Mouse (Mus musculus): ENCODE measurements around the gene Slc26a5. TPM values are rescaled to one million over a fixed set of nuclear protein-coding genes. Genes with fewer than 3 reads are reported as not detected.

Slc26a5 gene
- total RNA-seq (2022): not detected

DNA sequence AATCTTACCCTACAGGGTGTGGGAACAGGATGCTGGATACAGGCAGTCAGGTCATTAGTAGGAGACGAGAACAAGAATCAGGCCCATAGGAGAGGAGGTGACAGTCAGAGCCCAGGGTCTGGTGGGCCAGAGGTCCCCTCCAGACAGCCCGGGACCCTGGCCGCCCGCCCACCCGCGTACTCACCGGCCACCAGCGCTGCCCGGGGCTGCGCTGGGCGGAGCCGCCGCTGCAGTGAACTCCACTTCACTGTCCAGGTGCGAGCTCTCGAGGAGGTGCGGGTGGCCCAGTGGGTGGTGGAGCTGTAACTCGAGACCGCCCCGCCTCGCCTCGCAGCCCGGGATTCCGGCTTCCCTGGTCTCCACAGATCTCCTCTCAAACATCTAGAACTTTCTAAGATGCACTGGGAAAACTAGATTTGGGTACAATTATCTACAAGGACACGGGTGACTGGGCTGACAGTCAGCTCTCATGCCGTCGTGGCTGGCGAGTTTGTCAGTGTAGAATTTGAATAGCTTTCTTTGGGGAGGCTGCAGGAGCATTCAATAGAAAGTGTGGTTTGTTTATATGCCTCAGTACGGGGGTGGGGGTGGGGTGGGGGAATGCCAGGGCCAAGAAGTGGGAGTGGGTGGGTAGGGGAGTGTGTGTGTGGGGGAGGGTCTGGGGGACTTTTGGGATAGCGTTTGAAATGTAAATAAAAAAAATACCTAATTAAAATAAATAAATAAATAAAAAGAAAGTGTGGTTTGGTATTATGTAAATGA is at the start of gene Slc26a5:
Gene Slc26a5, minus strand, starts transcription at position 259 of the 762 bp plus-strand sequence.
- no peak for DNase-seq (ENCODE audit: low spot score)

DNA sequence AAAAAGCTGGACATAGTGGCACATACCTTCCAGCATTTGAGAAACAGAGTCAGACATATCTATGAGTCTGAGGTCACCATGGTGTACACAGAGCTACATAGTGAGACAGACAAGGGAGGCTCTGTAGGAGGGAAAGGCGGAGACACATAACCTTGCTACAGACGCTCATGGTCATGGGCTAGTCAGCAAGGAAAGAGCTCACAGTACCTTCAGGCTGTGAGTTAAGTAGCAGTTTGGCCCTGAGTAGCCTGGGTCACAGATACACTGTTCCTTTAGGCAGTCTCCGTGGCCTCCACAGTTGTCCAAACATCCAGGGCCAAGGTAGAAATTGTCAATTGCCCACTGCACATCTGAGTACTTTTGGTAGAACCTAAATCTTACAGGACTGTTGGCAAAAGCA is 49.4 kb upstream of the Slc26a5 start:
- no peak for DNase-seq (ENCODE audit: low spot score)

DNA sequence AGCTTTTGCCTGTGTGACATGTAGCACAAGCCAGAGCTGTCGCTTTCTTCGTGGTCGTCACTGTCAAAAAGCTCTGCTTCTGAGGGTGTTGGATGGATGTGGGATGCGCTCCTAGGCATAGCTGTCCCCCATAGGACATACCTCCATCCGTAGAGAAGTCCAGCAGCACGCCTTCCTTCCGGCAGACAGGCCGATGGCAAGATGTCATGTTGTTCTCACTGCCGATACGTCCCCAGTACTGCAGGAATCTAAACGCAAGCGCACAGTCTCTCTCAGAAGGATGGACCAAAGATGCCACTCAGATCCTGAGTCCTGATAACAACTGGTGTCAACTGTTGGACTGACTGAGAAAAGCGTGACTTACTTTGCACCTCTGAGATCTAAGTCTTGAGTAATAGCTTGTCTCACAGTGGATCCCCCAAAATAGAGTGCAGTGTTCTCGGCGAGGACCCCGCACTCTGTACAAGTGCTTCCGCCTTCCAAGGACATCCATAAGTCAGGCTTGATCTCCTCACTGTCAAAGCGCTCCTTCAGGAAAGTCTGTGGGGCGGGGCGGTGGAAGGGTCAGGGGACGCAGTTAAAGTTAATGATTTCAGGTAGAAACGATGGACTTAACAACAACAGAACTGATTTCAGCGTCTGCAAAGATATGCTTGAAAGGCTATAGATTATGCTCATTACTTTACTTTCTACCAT is 47.6 kb upstream of the Slc26a5 start:
- DNase-seq (ENCODE audit: low spot score): no peak

DNA sequence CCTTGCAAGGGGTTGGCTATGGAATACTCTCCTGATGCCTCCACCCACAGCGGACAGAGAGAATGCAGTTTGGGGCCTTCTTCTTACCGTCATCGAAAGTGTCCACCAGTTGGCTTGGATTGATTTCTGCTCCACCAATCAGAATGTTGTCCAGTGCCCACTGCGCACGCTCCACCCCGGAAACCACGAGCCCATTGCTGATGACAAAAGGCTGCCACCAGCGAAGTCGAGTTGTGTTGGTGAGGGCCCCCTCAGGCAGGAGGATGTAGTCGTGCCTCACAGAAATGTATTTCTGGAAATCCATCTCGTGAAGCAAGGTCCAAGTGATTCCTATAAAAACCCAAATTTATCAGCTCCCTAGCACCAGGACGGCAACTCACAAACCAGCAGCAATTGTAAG is 45.3 kb upstream of the Slc26a5 start:
- DNase-seq (ENCODE audit: low spot score): no peak

DNA sequence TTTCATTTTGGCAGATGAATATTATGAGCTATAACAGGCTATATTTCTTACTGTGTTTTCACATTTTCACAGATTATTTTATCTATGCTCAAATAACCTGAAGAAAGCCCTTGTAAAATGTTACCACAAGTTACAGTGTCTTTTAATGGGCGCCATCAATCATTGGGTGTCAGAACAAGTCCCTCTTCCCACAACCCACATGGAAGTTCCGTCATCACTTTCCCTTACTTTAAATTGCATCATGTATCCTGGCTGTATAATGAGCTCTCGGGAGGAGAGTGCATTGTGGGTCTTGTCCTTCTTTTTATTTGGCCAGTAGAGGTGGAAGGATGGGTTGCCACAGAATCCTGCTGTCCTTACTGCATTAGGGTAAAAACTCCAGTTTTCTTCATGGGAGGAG is 44.3 kb upstream of the Slc26a5 start:
- no peak for DNase-seq (ENCODE audit: low spot score)

DNA sequence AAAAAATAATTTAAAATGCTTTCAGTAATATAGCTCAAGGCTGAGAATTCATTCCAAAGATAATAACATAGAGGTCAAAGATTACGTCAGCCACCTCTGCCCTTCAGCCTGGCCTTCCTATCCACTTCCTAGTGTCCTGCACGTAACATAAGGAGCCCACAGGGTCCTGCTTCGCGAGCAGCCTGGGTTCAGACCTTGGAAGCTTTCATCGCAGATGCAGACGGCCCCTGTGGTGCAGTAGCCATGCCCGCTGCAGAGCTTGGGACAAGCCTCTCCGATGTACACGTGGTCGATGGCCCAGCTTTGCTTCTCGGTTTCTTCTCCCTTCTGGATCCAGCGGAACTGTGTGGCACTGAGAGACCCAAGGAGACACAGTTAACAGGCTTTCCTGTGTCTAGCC is 36.0 kb upstream of the Slc26a5 start:
- no peak for DNase-seq (ENCODE audit: low spot score)

DNA sequence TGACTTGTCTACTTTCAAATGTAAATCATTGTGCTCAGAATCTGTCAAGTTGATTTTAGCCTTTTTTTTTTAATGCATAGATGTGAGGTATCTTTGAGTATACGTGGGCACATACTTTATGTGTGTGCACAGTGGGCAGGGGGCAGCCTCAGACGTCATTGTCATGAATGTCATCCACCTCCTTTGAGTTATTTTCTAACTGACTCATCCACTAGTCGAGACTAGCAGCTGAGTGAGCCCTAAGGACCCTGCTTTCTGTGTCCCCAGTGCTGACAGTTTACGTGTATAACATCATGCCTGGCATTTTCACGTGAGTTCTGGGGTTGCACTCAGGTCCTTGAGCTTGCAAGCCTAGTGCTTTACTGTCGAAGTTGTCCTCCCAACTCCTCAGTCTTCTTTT is 35.5 kb upstream of the Slc26a5 start:
- DNase-seq (ENCODE audit: low spot score): no peak

DNA sequence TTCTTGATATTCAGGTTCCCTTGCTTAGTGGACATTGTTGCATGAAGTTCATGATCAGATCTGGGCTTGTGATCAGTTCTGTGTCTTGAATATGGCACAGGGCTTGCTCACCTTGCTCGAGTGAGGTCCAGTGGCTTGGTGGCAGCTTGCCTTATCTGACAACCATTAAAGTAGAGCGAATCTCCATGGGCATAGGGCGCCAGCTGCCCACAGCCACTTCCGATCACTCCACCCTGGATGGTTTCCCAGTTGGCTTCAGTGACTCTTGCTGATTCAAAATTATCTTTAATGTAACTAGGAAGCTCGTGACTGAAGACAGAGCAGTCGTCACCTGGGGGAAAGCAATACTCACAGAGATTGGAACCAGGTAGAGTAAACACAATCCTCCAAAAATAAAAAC is 33.5 kb upstream of the Slc26a5 start:
- no peak for DNase-seq (ENCODE audit: low spot score)

DNA sequence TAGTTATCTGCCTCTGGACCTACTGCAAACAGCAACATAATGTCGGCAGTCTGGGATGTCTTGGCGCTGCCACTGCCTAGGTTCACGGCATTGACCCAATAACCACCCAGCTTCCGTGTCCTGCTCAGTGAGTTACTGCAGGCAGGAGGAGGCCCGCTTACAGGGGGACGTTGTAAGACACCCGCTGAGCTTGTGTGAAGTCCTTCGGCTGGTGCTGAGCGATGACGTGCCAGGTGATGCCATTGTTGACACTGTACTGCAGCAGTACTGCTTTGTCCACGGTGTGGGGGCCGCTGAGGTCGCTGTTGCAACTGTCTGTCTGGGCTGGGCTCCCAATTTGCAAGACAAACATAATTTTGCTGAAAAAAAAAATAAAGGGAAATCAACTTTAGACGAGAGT is 31.2 kb upstream of the Slc26a5 start:
- no peak for DNase-seq (ENCODE audit: low spot score)

DNA sequence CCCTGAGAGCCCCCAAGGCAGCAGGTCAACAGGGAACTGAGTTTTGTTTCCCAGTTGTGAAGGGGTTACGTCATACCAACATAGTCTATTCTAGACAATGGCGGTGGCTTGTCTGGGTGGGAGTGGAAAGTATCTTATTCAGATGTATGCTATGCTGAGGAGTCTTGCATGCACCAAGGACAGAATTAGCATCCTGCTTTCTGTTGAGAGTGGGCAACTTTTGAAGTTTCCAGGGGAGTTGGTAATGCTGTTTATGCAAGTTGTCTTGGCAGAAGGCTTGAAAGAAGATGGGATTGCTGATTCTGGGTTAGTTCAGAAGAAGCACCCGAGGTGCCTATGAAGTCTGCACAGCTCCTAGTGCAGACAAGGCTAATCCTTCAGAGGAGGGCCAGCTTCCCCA is 28.8 kb upstream of the Slc26a5 start:
- no peak for DNase-seq (ENCODE audit: low spot score)

DNA sequence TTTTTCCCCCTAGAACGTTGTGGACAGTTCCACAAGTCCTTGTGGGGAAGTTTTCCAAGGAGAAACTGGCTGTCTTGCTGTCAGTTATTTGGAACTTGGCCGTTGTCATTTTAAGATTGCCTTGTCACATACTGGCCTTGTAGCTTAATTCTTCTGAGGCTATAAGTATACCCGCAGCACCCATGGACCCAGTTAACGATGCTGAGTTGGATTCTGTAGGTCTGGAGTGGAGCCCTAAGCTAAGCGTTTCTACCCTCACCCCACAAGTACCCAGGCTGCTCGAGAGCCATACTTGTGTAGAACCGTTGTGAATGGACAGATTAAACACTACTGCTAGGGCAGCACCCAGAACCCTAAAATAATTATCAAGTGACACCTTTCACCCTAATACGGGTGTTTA is 1.3 kb upstream of the Slc26a5 start:
- DNase-seq (ENCODE audit: low spot score): no peak

DNA sequence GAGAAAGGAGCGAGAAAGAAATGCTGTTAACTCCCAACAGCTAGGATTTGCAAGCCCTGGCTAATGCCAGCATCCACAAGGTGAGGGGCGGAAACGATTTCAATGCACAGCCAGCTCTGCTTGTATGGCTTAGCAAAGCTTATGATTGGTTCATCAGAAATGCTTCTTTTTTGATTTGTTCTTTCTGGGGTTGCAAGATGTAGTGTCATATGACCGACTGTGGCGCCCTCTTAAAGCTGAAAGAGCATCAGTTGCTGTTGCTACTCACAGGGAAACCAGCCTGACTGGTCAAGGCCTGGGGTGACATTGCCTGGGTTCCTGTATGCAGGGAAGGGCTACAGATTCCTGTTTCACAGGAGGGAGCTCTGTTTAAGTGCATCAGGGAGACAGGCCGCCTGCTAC is 908 bp upstream of the Slc26a5 start:
- DNase-seq (ENCODE audit: low spot score): no peak

DNA sequence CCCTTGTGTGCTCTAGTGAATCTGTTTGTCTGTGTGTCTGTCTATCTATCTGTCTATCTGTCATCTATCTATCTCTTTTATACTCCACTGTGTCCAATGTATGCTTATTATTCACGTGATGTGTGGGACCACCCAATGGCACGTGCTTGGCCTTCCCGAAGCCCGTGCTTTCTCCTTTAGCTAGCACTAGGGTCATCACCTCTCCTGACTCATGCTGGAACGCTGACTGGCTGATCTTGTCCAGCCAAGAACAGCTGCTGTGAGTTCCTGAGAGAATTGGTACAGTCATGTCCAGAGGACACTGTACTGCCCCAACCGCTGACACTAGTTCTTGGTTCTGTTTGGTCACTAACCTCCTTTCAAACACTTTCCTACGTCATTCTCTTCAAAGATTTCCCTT is 6.8 kb downstream of the Slc26a5 start:
- DNase-seq (ENCODE audit: low spot score): no peak

DNA sequence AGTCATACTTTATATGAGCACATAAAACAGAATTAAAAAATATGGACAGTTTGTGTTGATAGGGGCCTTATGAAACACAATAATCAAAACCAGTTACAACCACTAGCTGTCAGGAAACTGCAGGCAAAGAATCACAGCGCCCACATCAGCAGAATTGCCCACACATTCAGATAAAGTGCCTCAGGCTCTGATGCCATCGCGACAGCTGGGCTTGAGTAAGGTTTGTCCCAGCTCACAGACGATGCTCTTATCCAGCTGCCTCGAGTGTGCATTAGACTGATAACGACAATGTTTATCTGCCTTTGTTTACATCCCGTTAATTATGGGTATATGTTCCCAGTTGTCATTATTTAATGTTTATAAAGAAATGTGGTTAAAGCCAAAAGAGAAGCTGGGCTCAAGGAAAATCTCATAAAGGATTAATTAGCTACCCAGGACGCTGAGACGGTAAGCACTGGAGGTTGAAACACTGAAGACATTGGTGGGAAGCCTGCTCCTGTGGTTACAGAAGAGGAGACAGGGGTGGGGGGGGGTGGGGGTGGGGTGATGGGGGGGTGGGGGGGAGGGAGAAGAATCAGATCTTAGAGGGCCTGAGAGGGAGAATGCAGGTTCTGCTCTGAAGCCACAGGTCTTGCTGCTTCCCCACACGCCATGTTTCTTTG is 13.6 kb downstream of the Slc26a5 start:
- no peak for DNase-seq (ENCODE audit: low spot score)

DNA sequence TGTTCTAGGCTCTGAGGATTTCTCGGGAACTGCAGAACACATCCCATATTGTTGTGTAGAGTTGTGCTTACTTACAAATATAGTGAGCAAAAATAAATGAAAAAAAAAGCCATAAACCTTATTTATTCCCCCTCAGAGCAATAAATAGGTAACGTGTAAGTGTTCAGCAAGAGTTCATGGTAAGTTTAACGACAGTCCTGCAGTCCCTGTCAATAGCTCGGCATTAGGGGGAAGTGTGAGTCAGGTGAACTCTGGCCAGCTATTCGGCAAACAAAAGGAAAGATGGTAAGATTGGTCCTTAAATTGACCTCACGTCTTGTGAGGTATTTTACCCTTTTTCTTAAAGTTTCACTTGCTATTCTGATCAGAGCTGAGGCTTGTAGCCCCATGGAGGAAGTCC is 18.0 kb downstream of the Slc26a5 start:
- DNase-seq (ENCODE audit: low spot score): no peak

DNA sequence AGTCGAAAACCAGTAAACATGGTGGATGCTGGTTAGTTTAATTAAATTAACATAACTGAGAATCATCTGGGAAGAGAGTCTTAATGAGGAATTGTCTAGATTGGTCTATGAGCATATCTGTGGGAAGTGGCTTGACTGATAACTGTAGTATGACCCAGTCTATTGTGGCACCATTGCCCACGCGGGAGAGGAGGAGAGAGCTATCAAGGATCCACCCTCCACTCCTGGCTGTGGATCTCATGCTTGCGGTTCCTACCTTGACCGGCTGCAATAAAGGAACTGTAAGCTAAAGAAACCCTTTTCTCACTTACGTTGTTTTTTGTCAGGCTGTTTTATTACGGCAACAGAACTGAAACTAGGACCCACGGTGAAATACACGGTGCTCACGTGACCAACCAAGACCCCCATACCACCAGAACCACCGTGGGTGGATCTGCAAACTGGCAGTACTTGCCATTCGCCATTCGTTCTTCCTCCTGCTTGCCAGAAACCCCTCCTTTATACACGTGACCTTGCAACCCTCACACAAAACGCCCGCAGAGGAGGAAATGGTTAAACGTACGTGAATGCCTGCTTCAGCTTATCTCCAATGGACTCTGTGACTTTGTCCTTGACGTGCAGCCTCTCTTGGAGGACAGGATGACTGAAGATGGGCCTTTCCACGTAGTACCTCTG is 18.7 kb downstream of the Slc26a5 start:
- no peak for DNase-seq (ENCODE audit: low spot score)

DNA sequence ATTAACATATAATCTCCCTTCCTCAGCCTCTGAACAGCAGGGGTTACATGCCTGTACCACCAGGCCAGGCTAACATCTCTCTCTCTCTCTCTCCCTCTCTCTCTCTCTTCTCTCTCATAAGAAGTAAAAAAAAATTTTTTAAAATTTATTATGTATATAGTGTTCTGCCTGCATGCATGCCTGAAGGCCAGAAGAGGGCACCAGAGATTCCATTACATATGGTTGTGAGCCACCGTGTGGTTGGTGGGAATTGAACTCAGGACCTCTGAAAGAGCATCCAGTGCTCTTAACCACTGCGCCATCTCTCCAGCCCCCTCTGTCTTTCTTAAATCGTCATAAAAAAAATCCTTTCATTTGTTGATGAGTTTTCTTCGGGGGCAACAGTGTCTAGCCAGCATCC is 20.7 kb downstream of the Slc26a5 start:
- no peak for DNase-seq (ENCODE audit: low spot score)

DNA sequence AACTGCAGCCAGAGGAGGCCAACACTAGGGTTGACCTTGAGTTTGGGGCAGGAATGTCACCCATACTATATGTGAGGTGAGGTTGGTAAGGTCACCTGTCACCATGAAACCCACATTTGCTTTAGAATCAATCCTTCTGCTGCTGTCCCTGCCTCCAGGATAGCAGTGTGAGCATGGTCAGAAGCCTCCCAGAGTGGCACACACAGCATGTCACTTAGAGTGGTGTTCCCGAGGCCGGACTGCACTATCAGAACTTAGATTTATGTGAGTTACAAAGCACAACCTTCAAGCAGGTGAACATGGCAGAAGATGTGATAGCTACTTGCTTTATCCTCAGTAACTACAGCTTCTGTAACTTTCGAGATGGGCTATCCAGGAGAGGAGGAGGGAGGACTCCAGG is 33.6 kb downstream of the Slc26a5 start:
- no peak for DNase-seq (ENCODE audit: low spot score)

DNA sequence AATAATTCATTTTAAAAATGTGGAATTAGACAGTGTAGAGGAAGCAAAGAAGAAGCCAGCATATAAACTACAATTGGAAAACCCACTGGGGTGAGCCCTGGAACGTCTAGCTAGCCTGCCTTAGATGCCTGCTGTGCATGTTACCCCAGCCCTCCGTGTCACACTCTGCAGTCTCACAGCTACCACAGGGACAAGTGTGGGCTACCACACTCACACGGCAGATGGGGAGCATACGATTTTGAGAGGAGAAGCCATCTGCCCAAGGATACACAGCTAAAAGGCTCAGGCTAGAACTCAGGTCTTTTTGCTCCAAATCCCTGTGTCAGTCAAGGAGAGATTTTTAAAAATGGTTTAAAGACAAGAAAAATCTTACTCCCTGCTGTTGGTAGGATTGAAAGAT is 36.5 kb downstream of the Slc26a5 start:
- DNase-seq (ENCODE audit: low spot score): no peak

DNA sequence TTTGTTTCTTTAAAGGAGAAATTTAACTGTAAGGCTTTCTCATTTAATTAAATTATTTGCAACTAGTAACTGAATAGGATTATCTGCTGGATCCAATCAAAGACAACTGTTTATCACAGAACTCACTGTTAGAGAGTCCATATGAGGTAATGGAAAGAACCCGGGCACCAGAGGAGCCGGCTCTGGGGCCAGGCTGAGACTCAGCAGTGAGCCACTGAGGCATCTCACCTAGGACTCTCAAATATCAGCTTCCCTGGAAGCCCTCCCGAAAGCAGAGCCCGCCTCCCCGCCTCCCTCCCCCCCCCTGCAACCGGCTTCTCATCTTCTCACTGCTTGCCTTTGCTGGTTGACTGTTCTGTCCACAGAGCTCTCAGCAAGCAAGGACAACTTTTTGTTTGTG is 37.8 kb downstream of the Slc26a5 start:
- no peak for DNase-seq (ENCODE audit: low spot score)

DNA sequence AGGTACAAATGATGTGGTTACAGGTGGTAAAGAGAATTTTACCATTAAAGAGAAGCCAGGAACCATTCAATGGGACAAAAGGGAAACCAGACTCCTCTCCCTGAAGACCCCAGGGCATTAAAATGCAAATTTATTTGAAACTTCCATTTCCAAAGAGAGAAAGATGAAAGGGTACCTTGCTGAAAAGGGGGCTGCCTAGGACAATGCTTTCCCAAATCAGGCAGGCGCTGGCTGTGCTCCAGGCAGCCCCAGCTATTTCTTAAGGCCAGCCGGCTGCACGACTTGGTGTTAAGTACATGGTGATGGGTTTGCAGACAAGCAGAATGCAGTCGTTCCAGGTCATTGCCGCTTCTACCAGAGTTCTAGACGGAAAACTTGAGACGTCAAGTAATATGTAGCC is 39.0 kb downstream of the Slc26a5 start:
- no peak for DNase-seq (ENCODE audit: low spot score)

DNA sequence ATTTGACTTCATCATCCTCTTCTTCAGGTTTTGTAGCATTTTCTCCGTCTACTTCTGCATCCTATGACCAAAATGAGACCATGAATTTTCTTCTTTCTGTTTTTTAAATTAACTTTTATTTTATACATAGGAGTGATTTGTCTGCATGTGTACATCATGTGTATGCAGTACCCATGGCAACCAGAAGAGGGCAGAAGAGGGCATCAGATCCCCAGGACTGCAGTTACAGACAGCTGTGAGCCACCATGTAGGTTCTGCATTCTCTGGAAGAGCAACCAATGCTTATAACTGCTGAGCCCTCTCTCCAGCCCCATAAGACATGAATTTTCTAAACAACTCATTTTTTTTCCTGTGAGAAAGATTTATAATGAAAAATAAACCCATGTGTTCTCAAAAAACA is 51.4 kb downstream of the Slc26a5 start:
- no peak for DNase-seq (ENCODE audit: low spot score)

DNA sequence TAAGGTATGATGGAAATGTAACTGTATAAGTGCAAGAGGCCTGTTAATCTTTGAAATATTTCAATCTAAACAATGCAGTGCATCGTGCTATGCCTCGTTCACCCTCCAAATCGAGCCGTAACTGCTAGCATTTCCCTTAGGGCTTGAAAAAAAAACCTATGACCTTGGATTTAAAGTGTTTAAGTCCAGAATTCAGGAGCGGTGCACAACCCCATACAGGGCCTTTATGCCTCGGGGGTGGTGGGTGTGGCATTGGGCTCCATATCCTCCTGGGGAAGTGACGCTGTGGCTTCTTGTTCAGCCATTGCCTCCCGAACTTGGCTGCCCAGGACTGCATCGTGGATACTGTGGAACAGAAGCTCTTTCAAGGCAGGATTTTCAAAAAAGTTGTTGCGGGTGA is 54.5 kb downstream of the Slc26a5 start:
- DNase-seq (ENCODE audit: low spot score): no peak
